Mouse (Mus musculus) myocyte (in vitro differentiated cells): ENCODE results near the gene Ndufa7.

Experiments
- CEBPB ChIP-seq: IDR thresholded peaks from 2 replicates; pipeline ENCODE4 v1.6.1; 2011; ENCODE audit warnings: mild to moderate bottlenecking, moderate library complexity; ENCODE audit not compliant: poor library complexity, insufficient read depth, severe bottlenecking
- E2F4 ChIP-seq: IDR thresholded peaks from one replicate; pipeline ENCODE4 v1.6.1; 2011; ENCODE audit warnings: mild to moderate bottlenecking, control low read depth, moderate library complexity; ENCODE audit not compliant: insufficient read depth
- MAX ChIP-seq: IDR thresholded peaks from one replicate; pipeline ENCODE4 v1.6.1; 2011; ENCODE audit warnings: low read depth, mild to moderate bottlenecking, control low read depth
- MYOG ChIP-seq, 3 experiments: IDR thresholded peaks; one replicate each; pipeline ENCODE4 v1.6.1; 2011; ENCODE audit warnings: control low read depth in 2 of 3, low read depth in 2 of 3, mild to moderate bottlenecking in 2 of 3; ENCODE audit not compliant: insufficient read length in 2 of 3, control insufficient read depth in 1 of 3, insufficient read depth in 1 of 3
- POLR2A ChIP-seq: IDR thresholded peaks from one replicate; pipeline ENCODE4 v1.6.1; 2011; ENCODE audit warnings: low read depth, mild to moderate bottlenecking, control low read depth, moderate library complexity; ENCODE audit not compliant: insufficient read length
- POLR2AphosphoS2 ChIP-seq: IDR thresholded peaks from one replicate; pipeline ENCODE4 v1.6.1; 2011; ENCODE audit warnings: low read depth, control low read depth; ENCODE audit not compliant: insufficient read length
- REST ChIP-seq: IDR thresholded peaks from one replicate; pipeline ENCODE4 v1.6.1; 2011; ENCODE audit warnings: mild to moderate bottlenecking, control low read depth, moderate library complexity; ENCODE audit not compliant: insufficient read depth, insufficient read length
- TCF12 ChIP-seq: IDR thresholded peaks from one replicate; pipeline ENCODE4 v1.6.1; 2011; ENCODE audit warnings: mild to moderate bottlenecking, control low read depth; ENCODE audit not compliant: poor library complexity, insufficient read depth, severe bottlenecking
- USF1 ChIP-seq: IDR thresholded peaks from one replicate; pipeline ENCODE4 v1.6.1; 2011; ENCODE audit warnings: low read depth, mild to moderate bottlenecking, control low read depth, moderate library complexity

DNA sequence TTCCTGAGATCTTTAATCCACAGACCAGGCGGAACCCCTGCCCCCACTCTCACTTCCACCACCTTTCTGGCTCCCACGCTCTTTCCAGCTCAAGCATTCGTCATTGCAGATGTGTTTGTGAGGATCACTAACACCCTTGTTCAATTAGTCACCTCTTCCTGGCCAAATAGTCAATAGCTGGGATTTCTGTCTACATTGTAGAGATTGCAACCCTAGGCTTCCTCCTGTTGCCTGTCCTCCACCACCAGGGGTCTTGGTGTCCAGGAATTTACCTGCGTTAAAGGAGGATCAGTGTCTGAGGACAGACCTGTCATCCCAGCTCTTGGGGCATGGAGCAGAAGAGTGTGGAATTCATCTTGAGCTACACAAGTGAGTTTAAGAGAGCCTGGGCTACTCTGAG is 42.3 kb upstream of the Ndufa7 start:
- TF ChIP-seq MAX (no peak), CEBPB (no peak), TCF12 (no peak), USF1 (no peak), POLR2A (no peak), E2F4 (no peak), POLR2AphosphoS2 (no peak), MYOG (IDR thresholded peaks at IDR 0.05; ENCODE audit: control insufficient read depth in 1 of 3, insufficient read depth in 1 of 3, insufficient read length in 2 of 3, low read depth in 2 of 3) (no peak), REST (no peak)
